Mouse (Mus musculus) midbrain, embryonic 14.5 days (tissue): ENCODE results near the gene 4930558K02Rik. TPM values are rescaled to one million over a fixed set of nuclear protein-coding genes. Genes with fewer than 3 reads are reported as not detected.

Source experiments
- ATAC-seq: fragments of 200-750 bp; cut with Nextera tagmentation; 2 replicates; pipeline ENCODE4 v1.8.0; 2017; ENCODE audit warnings: moderate number of reproducible peaks, moderate library complexity; ENCODE audit not compliant: low FRiP score, low TSS enrichment
- DNase-seq: peaks from one replicate; pipeline ENCODE4 v3.0.0-alpha.2; 2015
- H3K27ac ChIP-seq: fragments of 300-500 bp; sonication (generic); replicated peaks from 2 replicates; pipeline ENCODE4 v1.5.1; 2014; ENCODE audit warnings: mild to moderate bottlenecking, low read depth, low read length, moderate library complexity
- H3K27me3 ChIP-seq: fragments of 300-500 bp; sonication (generic); 2 replicates; pipeline ENCODE4 v1.6.1; 2014; ENCODE audit warnings: low read length, control low read depth, mixed read lengths; ENCODE audit not compliant: control insufficient read depth, insufficient read depth
- H3K36me3 ChIP-seq: fragments of 300-500 bp; sonication (generic); 2 replicates; pipeline ENCODE4 v1.6.1; 2014; ENCODE audit warnings: low read length, control low read depth; ENCODE audit not compliant: control insufficient read depth, insufficient read depth
- H3K4me1 ChIP-seq: fragments of 300-500 bp; sonication (generic); 2 replicates; pipeline ENCODE4 v1.6.1; 2014; ENCODE audit warnings: mild to moderate bottlenecking, antibody characterized with exemption, low read length, control low read depth; ENCODE audit not compliant: control insufficient read depth, insufficient read depth
- H3K4me2 ChIP-seq: fragments of 300-500 bp; sonication (generic); 2 replicates; pipeline ENCODE4 v1.6.1; 2014; ENCODE audit warnings: mild to moderate bottlenecking, low read length, moderate library complexity
- H3K4me3 ChIP-seq: fragments of 300-500 bp; sonication (generic); replicated peaks from 2 replicates; pipeline ENCODE4 v1.5.1; 2014; ENCODE audit warnings: low read depth, low read length
- H3K9ac ChIP-seq: fragments of 300-500 bp; sonication (generic); replicated peaks from 2 replicates; pipeline ENCODE4 v1.6.1; 2014; ENCODE audit warnings: mild to moderate bottlenecking, low read length, moderate library complexity
- H3K9me3 ChIP-seq: fragments of 300-500 bp; sonication (generic); 2 replicates; pipeline ENCODE4 v1.6.1; 2016; ENCODE audit warnings: low read length, control low read depth, mixed read lengths; ENCODE audit not compliant: control insufficient read depth
- WGBS: fragments of 180-500 bp; shearing (Covaris S2); extraction: QIAGEN DNeasy Blood & Tissue Kit; methylation state at CpG from one replicate; pipeline ENCODE4 v1.1.7; 2014; 5-methylcytosine and 5-hydroxymethylcytosine counted together
- polyA plus RNA-seq: library from polyadenylated mRNA; unstranded; fragments of >200 nt; fragmentation: Nextera tagmentation; extraction: Ambion mirVana; gene quantifications from 2 replicates; pipeline ENCODE4 v1.2.1, GENCODE M21; 2014

The 4930558K02Rik gene
- polyA plus RNA-seq, 1 experiment from 2014 or later: not detected

GRCm38 (mm10) chr1:161951009-161951779 is 28.2 kb downstream of the 4930558K02Rik start:
- no peaks in the 10 kb centered on the region for H3K4me1 ChIP-seq
- H3K27ac ChIP-seq: no peak overlapping the region
- no peak overlapping the region for H3K4me2 ChIP-seq
- H3K36me3 ChIP-seq: no peaks in the 10 kb centered on the region
- no peaks in the 10 kb centered on the region for H3K27me3 ChIP-seq
- ATAC-seq (no peak), DNase-seq (no peak)
- no peaks in the 10 kb centered on the region for H3K9me3 ChIP-seq
- no peak overlapping the region for H3K4me3 ChIP-seq
- WGBS: 83% methylated on average over 5 of the region's 5 CpGs
- H3K9ac ChIP-seq: no peak overlapping the region

GRCm38 (mm10) chr1:161942082-161942481 is 37.4 kb downstream of the 4930558K02Rik start:
- Histone ChIP-seq H3K27me3 (no peaks in the 10 kb centered on the region), H3K27ac (no peak overlapping the region), H3K4me3 (no peak overlapping the region), H3K9ac (no peak overlapping the region), H3K36me3 (no peaks in the 10 kb centered on the region), H3K9me3 (no peaks in the 10 kb centered on the region), H3K4me2 (no peak overlapping the region), H3K4me1 (no peaks in the 10 kb centered on the region)
- ATAC-seq (no peak), DNase-seq (no peak)
- 88% methylated on average over 2 of the region's 2 CpGs for WGBS

GRCm38 (mm10) chr1:161932286-161932685 is 47.1 kb downstream of the 4930558K02Rik start:
- ATAC-seq (no peak), DNase-seq (no peak)
- H3K9ac ChIP-seq: no peak overlapping the region
- no peaks in the 10 kb centered on the region for H3K27me3 ChIP-seq
- no peak overlapping the region for H3K4me3 ChIP-seq
- no peaks in the 10 kb centered on the region for H3K4me1 ChIP-seq
- H3K27ac ChIP-seq: no peak overlapping the region
- WGBS: 90% methylated on average over 4 of the region's 4 CpGs
- H3K36me3 ChIP-seq: no peaks in the 10 kb centered on the region
- H3K9me3 ChIP-seq: no peaks in the 10 kb centered on the region
- no peak overlapping the region for H3K4me2 ChIP-seq

GRCm38 (mm10) chr1:161931817-161932216 is 47.6 kb downstream of the 4930558K02Rik start:
- Histone ChIP-seq H3K27me3 (no peaks in the 10 kb centered on the region), H3K4me1 (no peaks in the 10 kb centered on the region), H3K9ac (no peak overlapping the region), H3K27ac (no peak overlapping the region), H3K9me3 (no peaks in the 10 kb centered on the region), H3K36me3 (no peaks in the 10 kb centered on the region), H3K4me2 (no peak overlapping the region), H3K4me3 (no peak overlapping the region)
- DNase-seq (no peak), ATAC-seq (no peak)
- WGBS: 89% methylated on average over 10 of the region's 10 CpGs

- DNase-seq (no peak), ATAC-seq (no peak)
- no peak overlapping the region for H3K9ac ChIP-seq
- H3K27ac ChIP-seq: no peak overlapping the region
- H3K27me3 ChIP-seq: no peaks in the 10 kb centered on the region
- WGBS: 77% methylated on average over 4 of the region's 4 CpGs
- H3K4me1 ChIP-seq: no peaks in the 10 kb centered on the region
- H3K4me3 ChIP-seq: no peak overlapping the region
- no peak overlapping the region for H3K4me2 ChIP-seq
- no peaks in the 10 kb centered on the region for H3K36me3 ChIP-seq
- H3K9me3 ChIP-seq: no peaks in the 10 kb centered on the region
These were observed 48.1 kb downstream of the 4930558K02Rik start for GRCm38 (mm10) chr1:161931313-161931712.

GRCm38 (mm10) chr1:161927976-161928375 is 51.5 kb downstream of the 4930558K02Rik start:
- no peak for DNase-seq
- H3K9ac ChIP-seq: no peak overlapping the region
- no peaks in the 10 kb centered on the region for H3K36me3 ChIP-seq
- no peaks in the 10 kb centered on the region for H3K9me3 ChIP-seq
- H3K4me1 ChIP-seq: no peaks in the 10 kb centered on the region
- no peak overlapping the region for H3K27ac ChIP-seq
- H3K4me3 ChIP-seq: no peak overlapping the region
- no peak overlapping the region for H3K4me2 ChIP-seq
- WGBS: 85% methylated on average over 2 of the region's 2 CpGs
- H3K27me3 ChIP-seq: no peaks in the 10 kb centered on the region
- no peak for ATAC-seq

GRCm38 (mm10) chr1:161925281-161925805 is 54.1 kb downstream of the 4930558K02Rik start:
- Histone ChIP-seq H3K27me3 (no peaks in the 10 kb centered on the region), H3K4me2 (no peak overlapping the region), H3K9ac (no peak overlapping the region), H3K4me1 (no peaks in the 10 kb centered on the region), H3K4me3 (no peak overlapping the region), H3K9me3 (no peaks in the 10 kb centered on the region), H3K27ac (no peak overlapping the region), H3K36me3 (no peaks in the 10 kb centered on the region)
- DNase-seq: no peak
- WGBS: 88% methylated on average over 13 of the region's 13 CpGs
- ATAC-seq: no peak

- H3K4me1 ChIP-seq: no peaks in the 10 kb centered on the region
- H3K36me3 ChIP-seq: no peaks in the 10 kb centered on the region
- no peak overlapping the region for H3K9ac ChIP-seq
- no peak overlapping the region for H3K4me3 ChIP-seq
- DNase-seq (no peak), ATAC-seq (no peak)
- H3K27ac ChIP-seq: no peak overlapping the region
- no peaks in the 10 kb centered on the region for H3K9me3 ChIP-seq
- 46% methylated on average over 3 of the region's 3 CpGs for WGBS
- H3K4me2 ChIP-seq: no peak overlapping the region
- no peaks in the 10 kb centered on the region for H3K27me3 ChIP-seq
These were observed 55.1 kb downstream of the 4930558K02Rik start for GRCm38 (mm10) chr1:161924321-161924720.

- H3K4me2 ChIP-seq: no peak overlapping the region
- H3K36me3 ChIP-seq: no peaks in the 10 kb centered on the region
- ATAC-seq: no peak
- H3K9me3 ChIP-seq: no peaks in the 10 kb centered on the region
- no peak overlapping the region for H3K9ac ChIP-seq
- H3K4me1 ChIP-seq: no peaks in the 10 kb centered on the region
- H3K27me3 ChIP-seq: no peaks in the 10 kb centered on the region
- H3K4me3 ChIP-seq: no peak overlapping the region
- WGBS: 82% methylated on average over 6 of the region's 6 CpGs
- H3K27ac ChIP-seq: no peak overlapping the region
- DNase-seq: no peak
These were observed 57.5 kb downstream of the 4930558K02Rik start for GRCm38 (mm10) chr1:161921928-161922327.
